Mouse (Mus musculus) heart, embryonic 14.5 days (tissue): ENCODE data around the gene Gipc3. TPM values are rescaled to one million over a fixed set of nuclear protein-coding genes. Genes with fewer than 3 reads are reported as not detected.
A peak's percentile ranks its signal among the peaks of the same experiment; 100 is the strongest.

Experiments
- ATAC-seq: fragments of 200-750 bp; cut with Nextera tagmentation; 2 replicates; pipeline ENCODE4 v1.8.0; 2017; ENCODE audit warnings: low read depth, moderate TSS enrichment; ENCODE audit not compliant: insufficient number of reproducible peaks, insufficient read depth, low FRiP score
- H3K27ac ChIP-seq, 2 experiments: fragments of 200-500 bp in 1 of 2; fragments of 300-500 bp in 1 of 2; sonication (generic) in 1 of 2; replicated peaks in 1 of 2; 2 replicates each; pipeline ENCODE4 v1.5.1; 2012 to 2014; ENCODE audit warnings: low read depth in 2 of 2, low read length in 2 of 2, control low read depth in 1 of 2, mild to moderate bottlenecking in 1 of 2, mixed read lengths in 1 of 2; ENCODE audit not compliant: control insufficient read depth in 1 of 2, insufficient read depth in 1 of 2
- H3K27me3 ChIP-seq: fragments of 300-500 bp; sonication (generic); 2 replicates; pipeline ENCODE4 v1.6.1; 2014; ENCODE audit warnings: mild to moderate bottlenecking, low read length, control low read depth; ENCODE audit not compliant: control insufficient read depth, insufficient read depth
- H3K36me3 ChIP-seq: fragments of 300-500 bp; sonication (generic); 2 replicates; pipeline ENCODE4 v1.6.1; 2014; ENCODE audit warnings: mild to moderate bottlenecking, control low read depth, low read length, mixed read lengths; ENCODE audit not compliant: control insufficient read depth, insufficient read depth
- H3K4me1 ChIP-seq, 2 experiments: fragments of 200-500 bp in 1 of 2; fragments of 300-500 bp in 1 of 2; sonication (generic) in 1 of 2; 2 replicates each; pipeline ENCODE4 v1.6.1; 2012 to 2014; ENCODE audit warnings: low read length in 2 of 2, control low read depth in 1 of 2, mixed read lengths in 1 of 2; ENCODE audit not compliant: control insufficient read depth in 2 of 2, insufficient read depth in 2 of 2
- H3K4me2 ChIP-seq: fragments of 300-500 bp; sonication (generic); 2 replicates; pipeline ENCODE4 v1.6.1; 2014; ENCODE audit warnings: mild to moderate bottlenecking, low read length
- H3K4me3 ChIP-seq, 2 experiments: fragments of 200-500 bp in 1 of 2; fragments of 300-500 bp in 1 of 2; sonication (generic) in 1 of 2; 2 replicates each; pipeline ENCODE4 v1.5.1; 2012 to 2014; ENCODE audit warnings: low read length in 2 of 2, mild to moderate bottlenecking in 2 of 2, control low read depth in 1 of 2, low read depth in 1 of 2, moderate library complexity in 1 of 2; ENCODE audit not compliant: control insufficient read depth in 1 of 2, insufficient read depth in 1 of 2
- H3K9ac ChIP-seq: fragments of 300-500 bp; sonication (generic); 2 replicates; pipeline ENCODE4 v1.6.1; 2014; ENCODE audit warnings: mild to moderate bottlenecking, low read length
- H3K9me3 ChIP-seq: fragments of 300-500 bp; sonication (generic); 2 replicates; pipeline ENCODE4 v1.6.1; 2016; ENCODE audit warnings: low read length, control low read depth; ENCODE audit not compliant: control insufficient read depth
- WGBS: fragments of 180-500 bp; shearing (Covaris S2); extraction: QIAGEN DNeasy Blood & Tissue Kit; methylation state at CpG from one replicate; pipeline ENCODE4 v1.1.7; 2014; 5-methylcytosine and 5-hydroxymethylcytosine counted together
- polyA plus RNA-seq: library from polyadenylated mRNA; unstranded; fragments of >200 nt; fragmentation: Nextera tagmentation; extraction: Ambion mirVana; gene quantifications from 2 replicates; pipeline ENCODE4 v1.2.1, GENCODE M21; 2014

Gene Gipc3
- polyA plus RNA-seq, 1 experiment from 2014 or later: 0.11 TPM

DNA sequence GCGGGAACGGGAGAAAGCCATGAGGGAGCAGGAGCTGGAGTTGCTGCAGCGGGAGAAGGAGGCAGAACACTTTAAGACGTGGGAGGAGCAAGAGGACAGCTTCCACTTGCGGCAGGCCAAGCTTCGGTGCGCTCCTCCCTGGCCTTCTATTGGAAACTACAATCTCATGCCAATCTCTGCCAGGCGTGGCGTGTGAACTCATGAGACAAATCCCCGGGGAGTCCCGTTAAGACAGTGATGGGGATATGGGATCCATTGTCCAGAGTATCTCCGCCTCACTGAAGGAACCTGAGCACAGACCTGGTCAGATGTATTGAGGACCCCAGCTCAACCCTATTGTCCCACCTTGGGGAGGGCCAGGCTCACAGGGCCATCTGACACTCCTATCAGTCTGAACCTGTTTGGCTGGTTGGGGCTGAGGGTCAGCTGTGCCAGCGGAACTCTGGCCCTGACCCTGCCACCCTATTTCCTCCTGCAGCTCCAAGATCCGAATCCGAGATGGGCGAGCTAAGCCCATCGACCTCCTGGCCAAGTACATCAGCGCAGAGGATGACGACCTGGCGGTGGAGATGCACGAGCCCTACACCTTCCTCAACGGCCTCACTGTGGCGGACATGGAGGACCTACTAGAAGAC is 19.8 kb downstream of the Gipc3 start:
- no peak overlapping the region for H3K9ac ChIP-seq
- no peak overlapping the region for H3K4me3 ChIP-seq
- H3K27me3 ChIP-seq: no peaks in the 10 kb centered on the region
- no peaks in the 10 kb centered on the region for H3K9me3 ChIP-seq
- H3K27ac ChIP-seq: no peak overlapping the region
- 93% methylated on average over 23 of the region's 23 CpGs for WGBS
- no peak for ATAC-seq
- peaks cover 22 to 29% of the 10 kb centered on the region in 2 experiments for H3K4me1 ChIP-seq
- H3K4me2 ChIP-seq: no peak overlapping the region
- H3K36me3 ChIP-seq: peaks cover 56% of the 10 kb centered on the region

DNA sequence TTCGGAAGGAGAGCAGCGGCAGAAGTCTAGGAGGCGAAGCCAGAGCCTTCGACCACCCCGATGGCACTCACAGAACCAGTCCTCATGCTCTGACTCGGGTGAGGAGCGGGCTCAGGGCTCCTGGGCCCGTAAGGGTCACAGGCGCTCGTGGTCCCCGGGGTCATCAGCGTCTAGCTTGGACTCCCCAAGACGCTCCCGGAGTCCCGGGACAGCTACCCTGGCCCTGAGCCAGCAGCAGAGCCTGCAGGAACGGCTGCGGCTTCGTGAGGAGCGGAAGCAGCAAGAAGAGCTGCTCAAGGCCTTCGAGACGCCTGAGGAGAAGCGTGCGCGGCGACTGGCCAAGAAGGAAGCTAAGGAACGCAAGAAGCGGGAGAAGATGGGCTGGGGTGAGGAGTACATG is 20.6 kb downstream of the Gipc3 start:
- H3K9me3 ChIP-seq: no peaks in the 10 kb centered on the region
- peaks cover 63% of the 10 kb centered on the region for H3K36me3 ChIP-seq
- H3K27ac ChIP-seq: no peak overlapping the region
- peak overlapping the region; percentile 93; the same call in 1 of the 2 replicates for H3K9ac ChIP-seq
- 0 out of 2 replicates have a peak overlapping the region, but pooled peaks have one; percentile 92 for H3K4me2 ChIP-seq
- 92% methylated on average over 27 of the region's 27 CpGs for WGBS
- peaks cover 17 to 23% of the 10 kb centered on the region in 2 experiments for H3K4me1 ChIP-seq
- H3K27me3 ChIP-seq: no peaks in the 10 kb centered on the region
- no peak for ATAC-seq
- H3K4me3 ChIP-seq: peak overlapping the region in 1 of 2 experiments; percentile 92; a peak in 1 of 4 replicates

DNA sequence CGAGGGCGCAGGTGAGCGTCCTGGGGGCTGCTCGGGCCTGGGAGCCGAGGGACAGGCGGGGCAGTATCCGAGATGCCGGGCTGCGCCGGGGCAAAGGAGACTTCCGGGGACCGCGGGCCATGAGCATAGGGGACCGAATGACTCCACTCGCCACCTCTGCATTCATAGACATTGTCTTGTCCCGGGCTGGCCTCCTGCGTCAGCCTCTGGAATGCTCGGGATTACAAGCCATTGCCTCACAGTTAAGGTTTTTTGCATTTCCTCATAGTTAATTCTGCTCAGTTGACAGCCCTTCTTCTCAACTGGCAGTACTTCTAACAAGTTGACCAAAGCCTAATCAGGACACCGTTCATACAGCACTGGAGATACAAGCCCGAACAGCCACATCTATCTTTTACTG is 21.6 kb downstream of the Gipc3 start:
- peaks cover 24 to 33% of the 10 kb centered on the region in 2 experiments for H3K4me1 ChIP-seq
- peak overlapping the region; percentile 93 for H3K9ac ChIP-seq
- H3K27ac ChIP-seq: peak overlapping the region; percentile 36 to 89; a peak in 2 of 4 replicates
- H3K9me3 ChIP-seq: no peaks in the 10 kb centered on the region
- WGBS: 2% methylated on average over 20 of the region's 20 CpGs
- no peaks in the 10 kb centered on the region for H3K27me3 ChIP-seq
- peak overlapping the region; percentile 80 to 92 for H3K4me3 ChIP-seq
- peaks cover 54% of the 10 kb centered on the region for H3K36me3 ChIP-seq
- no peak for ATAC-seq
- H3K4me2 ChIP-seq: peak overlapping the region; percentile 92

- Histone ChIP-seq H3K9ac (peak within 1 kb of the TSS; percentile 93), H3K36me3 (peaks cover 52% of the 10 kb centered on the region), H3K9me3 (no peaks in the 10 kb centered on the region), H3K4me1 (peaks cover 24 to 34% of the 10 kb centered on the region in 2 experiments), H3K27me3 (no peaks in the 10 kb centered on the region), H3K4me2 (peak within 1 kb of the TSS; percentile 92), H3K27ac (peak within 1 kb of the TSS; percentile 89 to 96), H3K4me3 (peak within 1 kb of the TSS; percentile 80 to 92)
- under 1% methylated on average over 68 of the region's 68 CpGs for WGBS
- peak; percentile 91 for ATAC-seq
Measured at GRCm38 (mm10) chr10:81320550-81321347, 22.3 kb downstream of the Gipc3 start, which contains the start of gene Cactin. Cactin (plus strand) TSS chr10:81321103.

- H3K4me2 ChIP-seq: peak overlapping the region; percentile 82
- H3K4me1 ChIP-seq: peaks cover 24 to 34% of the 10 kb centered on the region in 2 experiments
- peak overlapping the region; percentile 89 to 92 for H3K27ac ChIP-seq
- no peaks in the 10 kb centered on the region for H3K27me3 ChIP-seq
- H3K9ac ChIP-seq: peak overlapping the region; percentile 71
- 2% methylated on average over 38 of the region's 38 CpGs for WGBS
- H3K9me3 ChIP-seq: no peaks in the 10 kb centered on the region
- H3K36me3 ChIP-seq: peaks cover 52% of the 10 kb centered on the region
- peak overlapping the region; percentile 64 to 92 for H3K4me3 ChIP-seq
- ATAC-seq: no peak
Measured at GRCm38 (mm10) chr10:81319741-81320549, 23.1 kb downstream of the Gipc3 start.

DNA sequence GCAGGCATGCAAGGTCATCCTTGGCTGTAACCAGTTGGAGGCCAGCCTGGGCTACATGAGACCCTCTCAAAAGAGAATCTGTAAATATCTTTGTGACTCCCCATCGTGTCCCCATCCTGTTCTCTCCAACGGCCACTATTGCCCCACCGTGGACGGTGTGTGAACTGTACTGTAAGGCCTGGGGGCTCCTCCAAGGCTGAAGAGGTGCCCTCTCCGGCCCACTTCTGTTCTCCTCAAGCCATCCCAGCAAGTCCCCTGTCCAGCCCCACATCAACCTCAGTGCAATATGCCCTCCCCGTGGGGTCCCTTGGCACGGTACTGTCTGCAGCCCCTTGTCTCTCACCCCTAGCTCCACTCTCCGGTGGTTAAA is 23.8 kb downstream of the Gipc3 start:
- Histone ChIP-seq H3K9ac (peak overlapping the region; percentile 71), H3K4me1 (peaks cover 24 to 34% of the 10 kb centered on the region in 2 experiments), H3K27me3 (no peaks in the 10 kb centered on the region), H3K4me3 (peak overlapping the region; percentile 64 to 92; a peak in 3 of 4 replicates), H3K36me3 (peaks cover 52% of the 10 kb centered on the region), H3K4me2 (peak overlapping the region; percentile 82), H3K9me3 (no peaks in the 10 kb centered on the region), H3K27ac (peak overlapping the region; percentile 89 to 92)
- ATAC-seq: no peak
- 24% methylated on average over 8 of the region's 8 CpGs for WGBS
